9 mouse cellular contexts compared by ENCODE assay signal in genomic region chr13:103710359-103710781, GRCm38 (mm10).
A peak's percentile ranks its signal among the peaks of the same experiment; 100 is the strongest.
DNase-seq lines count a peak whose midpoint lies in the region; ATAC-seq and TF ChIP-seq lines count a peak whose summit lies in the region.
"Had no signal": no experiment of that assay in that cellular context is flagged by ENCODE, and none has a peak within 500 bp of the region (broad histone marks: within the 10 kb centered on the region; RNA-seq: fewer than 3 reads in every experiment).

No protein-coding gene starts in this region.

- ATAC-seq in lung, embryonic 16.5 days (ENCODE audit: low read depth), result peak; percentile 47; the same call in 1 of the 2 replicates

- H3K27ac ChIP-seq in heart, embryonic 10.5 days, result no peak overlapping the region
- no peak overlapping the region for H3K27ac ChIP-seq in spleen, adult 2 months (ENCODE audit: insufficient read depth, low read length)
- H3K27ac ChIP-seq in lung, embryonic 16.5 days (ENCODE audit: low read length), result no peak overlapping the region
- H3K27ac ChIP-seq: hindbrain, embryonic 15.5 days had no signal

- no peak overlapping the region for H3K4me3 ChIP-seq in heart, embryonic 10.5 days
- no peak overlapping the region for H3K4me3 ChIP-seq in spleen, adult 2 months (ENCODE audit: extremely low read depth, insufficient read depth, insufficient read length)
- no peak overlapping the region for H3K4me3 ChIP-seq in lung, embryonic 16.5 days (ENCODE audit: low read length)
- H3K4me3 ChIP-seq: hindbrain, embryonic 15.5 days had no signal

- no peaks in the 10 kb centered on the region for H3K9me3 ChIP-seq in heart, embryonic 10.5 days
- no peaks in the 10 kb centered on the region for H3K9me3 ChIP-seq in lung, embryonic 16.5 days (ENCODE audit: control insufficient read depth, low read length)
- H3K9me3 ChIP-seq: hindbrain, embryonic 15.5 days had no signal

- WGBS in heart, embryonic 10.5 days, result 36% methylated on average over 7 of the region's 7 CpGs
- WGBS in spleen, adult 2 months, result 43% methylated on average over 7 of the region's 7 CpGs
- WGBS in lung, embryonic 16.5 days, result 41% methylated on average over 7 of the region's 7 CpGs

- H3K9ac ChIP-seq in lung, embryonic 16.5 days (ENCODE audit: low read length), result no peak overlapping the region
- H3K9ac ChIP-seq: hindbrain, embryonic 15.5 days had no signal

- no peak for TF ChIP-seq POLR2A in spleen, adult 2 months (IDR thresholded peaks at IDR 0.05; ENCODE audit: low read depth, low read length)

- peaks cover 12% of the 10 kb centered on the region for H3K4me1 ChIP-seq in heart, embryonic 10.5 days
- no peaks in the 10 kb centered on the region for H3K4me1 ChIP-seq in spleen, adult 2 months (ENCODE audit: control insufficient read depth, insufficient read depth, insufficient read length)
- H3K4me1 ChIP-seq in lung, embryonic 16.5 days (replicated peaks; ENCODE audit: control insufficient read depth, insufficient read depth, low read length), result peaks cover 3% of the 10 kb centered on the region; the same call in 1 of the 2 replicates

- peak; percentile 74 for DNase-seq in heart, embryonic 10.5 days (ENCODE audit: low spot score)
- no peak for DNase-seq in heart, adult 9 months (ENCODE audit: low spot score in 2 of 2)
- DNase-seq in spleen, adult 2 months (ENCODE audit: low read depth in 1 of 2, low spot score in 2 of 2), result peak in 1 of 2 experiments; percentile 26
- DNase-seq in spleen, adult 12 weeks (ENCODE audit: low spot score), result no peak
- peak; percentile 28 for DNase-seq in embryo, embryonic 9.5 days (ENCODE audit: extremely low spot score)
- DNase-seq in thymus, postnatal 36 days, result peak; percentile 39 to 57
- DNase-seq in right cerebral cortex, postnatal 36 days (ENCODE audit: low spot score in 2 of 2), result no peak

- no peak overlapping the region for H3K4me2 ChIP-seq in lung, embryonic 16.5 days (ENCODE audit: low read depth, low read length)
- H3K4me2 ChIP-seq: hindbrain, embryonic 15.5 days had no signal

- no peaks in the 10 kb centered on the region for H3K36me3 ChIP-seq in heart, embryonic 10.5 days
- H3K36me3 ChIP-seq in spleen, adult 2 months (ENCODE audit: control insufficient read depth, insufficient read depth, low read length), result no peaks in the 10 kb centered on the region
- H3K36me3 ChIP-seq in lung, embryonic 16.5 days (ENCODE audit: control insufficient read depth, insufficient read depth, low read length), result no peaks in the 10 kb centered on the region
- H3K36me3 ChIP-seq: hindbrain, embryonic 15.5 days had no signal

- peak; percentile 18; the same call in 1 of the 2 replicates for TF ChIP-seq CTCF in spleen, adult 2 months (IDR thresholded peaks at IDR 0.05; ENCODE audit: extremely low read depth, insufficient read depth, insufficient read length, insufficient replicate concordance)

- no peaks in the 10 kb centered on the region for H3K27me3 ChIP-seq in heart, embryonic 10.5 days (ENCODE audit: insufficient read depth, poor library complexity, severe bottlenecking)
- H3K27me3 ChIP-seq in spleen, adult 2 months (ENCODE audit: control insufficient read depth, insufficient read depth, low read length), result no peaks in the 10 kb centered on the region
- no peaks in the 10 kb centered on the region for H3K27me3 ChIP-seq in lung, embryonic 16.5 days (ENCODE audit: control insufficient read depth, insufficient read depth, low read depth, low read length)
- H3K27me3 ChIP-seq: hindbrain, embryonic 15.5 days had no signal

Comparison
In these comparisons a context has a peak if more than half of its experiments do, and no peak if none do; other contexts are left out.
1. DNase-seq: peak in heart, embryonic 10.5 days (single experiment), embryo, embryonic 9.5 days (single experiment) and thymus, postnatal 36 days (2 of 2); none in heart, adult 9 months (0 of 2), spleen, adult 12 weeks (single experiment) and right cerebral cortex, postnatal 36 days (0 of 2).